Mouse (Mus musculus) granulocyte monocyte progenitor cell, adult 5-6 weeks (primary cell): ENCODE results near the gene Kcnk3. TPM values are rescaled to one million over a fixed set of nuclear protein-coding genes. Genes with fewer than 3 reads are reported as not detected.

Source experiments
- ATAC-seq: replicated peaks from 2 replicates; pipeline ENCODE4 v1.8.0; 2016; ENCODE audit warnings: mild to moderate bottlenecking, moderate TSS enrichment, inconsistent platforms; ENCODE audit not compliant: poor library complexity, severe bottlenecking
- total RNA-seq, 2 experiments: library from RNA; stranded (forward) in 1 of 2; stranded (reverse) in 1 of 2; fragments of 200-712, 200-1000 nt in 1 of 2; fragments of >200 nt in 1 of 2; fragmentation: Nextera tagmentation in 1 of 2; gene quantifications; 2 replicates each; pipeline ENCODE4 v1.2.3; 2014 to 2017

Kcnk3 gene
- not detected in 2 replicates for total RNA-seq (2014; fragmentation: Nextera tagmentation)
- total RNA-seq (2017), result not detected in 2 replicates

GRCm38 (mm10) chr5:30587681-30588300 is at the start of gene Kcnk3:
Gene Kcnk3, plus strand, starts transcription at chr5:30588170.
- peak; percentile 53 for ATAC-seq

GRCm38 (mm10) chr5:30545698-30546097 is 42.3 kb upstream of the Kcnk3 start, which contains the start of gene Cib4:
Gene Cib4, minus strand, starts transcription at chr5:30545836.
- no peak for ATAC-seq

DNA sequence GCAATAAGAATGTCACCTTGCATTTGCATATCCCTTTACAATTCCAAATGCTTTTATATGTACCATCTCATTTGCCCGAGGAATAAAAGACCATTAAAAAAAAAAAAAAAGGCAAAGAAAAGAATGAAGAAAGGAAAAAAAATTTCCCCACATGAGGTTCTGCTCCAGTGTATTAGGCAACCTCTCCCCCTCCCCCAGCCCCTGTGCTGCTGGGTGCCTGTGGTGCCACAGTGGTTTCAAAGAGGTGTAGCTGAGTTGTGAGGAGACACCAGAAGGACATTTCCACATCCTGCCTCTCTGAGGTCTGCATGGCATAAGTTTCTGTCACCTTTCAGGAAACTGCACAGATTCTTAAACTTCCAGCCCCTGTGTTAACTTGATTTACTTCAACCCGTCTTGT is 39.3 kb upstream of the Kcnk3 start:
- no peak for ATAC-seq

DNA sequence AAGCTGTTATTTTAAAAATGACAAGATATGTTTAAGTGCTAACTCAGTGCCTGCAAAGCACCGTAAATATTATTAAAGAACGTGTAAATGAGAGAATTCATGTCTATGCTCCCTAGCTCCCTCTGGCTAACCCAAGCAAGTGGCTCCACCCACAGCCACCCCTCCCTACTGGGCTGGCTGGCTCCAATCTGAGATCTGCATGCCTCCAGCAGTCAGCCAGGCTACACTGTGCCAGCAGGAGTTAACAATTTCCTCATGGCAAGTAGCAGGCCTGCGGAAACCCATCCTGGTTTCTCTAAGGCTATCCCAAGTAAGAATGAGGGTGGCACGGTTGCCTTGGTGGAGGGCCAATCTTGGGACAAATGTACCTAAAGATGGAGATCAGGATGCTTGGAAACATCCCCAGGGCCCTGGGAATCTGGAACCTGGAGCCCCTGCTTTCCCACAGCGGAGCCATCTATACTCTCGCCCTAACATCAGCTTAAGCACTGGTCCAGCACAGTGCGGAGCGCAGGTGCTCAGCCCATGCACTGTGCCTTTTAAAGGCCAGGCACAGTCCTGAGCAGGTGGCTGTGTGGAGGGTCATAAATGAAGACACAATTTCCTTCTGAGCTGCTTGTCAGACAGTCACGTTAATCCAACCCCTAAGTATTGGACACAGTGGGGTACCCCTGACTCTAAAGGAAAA is 37.5 kb upstream of the Kcnk3 start:
- ATAC-seq, result no peak

GRCm38 (mm10) chr5:30551022-30551638 is 36.8 kb upstream of the Kcnk3 start:
- no peak for ATAC-seq

GRCm38 (mm10) chr5:30552006-30552405 is 36.0 kb upstream of the Kcnk3 start:
- no peak for ATAC-seq

GRCm38 (mm10) chr5:30553936-30554335 is 34.0 kb upstream of the Kcnk3 start:
- ATAC-seq, result no peak

DNA sequence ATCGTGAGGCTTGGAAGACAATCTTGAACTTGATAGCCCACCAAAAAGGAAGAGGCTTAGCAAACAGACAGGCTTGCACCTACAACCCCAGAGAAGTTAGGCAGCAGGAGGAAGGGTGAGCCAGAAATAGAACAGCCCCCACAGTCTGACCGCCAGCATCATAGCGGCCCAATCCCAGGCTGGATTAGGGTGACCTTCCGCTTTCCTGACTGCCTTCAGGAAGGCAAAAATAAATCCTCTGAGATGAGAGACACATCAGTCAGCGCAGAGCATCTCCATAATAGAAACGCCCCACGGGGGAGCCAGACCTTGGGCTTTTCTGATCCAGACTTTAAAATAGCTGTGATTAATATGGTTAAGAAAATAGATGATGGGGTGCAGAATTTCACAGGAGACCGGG is 33.0 kb upstream of the Kcnk3 start:
- no peak for ATAC-seq

DNA sequence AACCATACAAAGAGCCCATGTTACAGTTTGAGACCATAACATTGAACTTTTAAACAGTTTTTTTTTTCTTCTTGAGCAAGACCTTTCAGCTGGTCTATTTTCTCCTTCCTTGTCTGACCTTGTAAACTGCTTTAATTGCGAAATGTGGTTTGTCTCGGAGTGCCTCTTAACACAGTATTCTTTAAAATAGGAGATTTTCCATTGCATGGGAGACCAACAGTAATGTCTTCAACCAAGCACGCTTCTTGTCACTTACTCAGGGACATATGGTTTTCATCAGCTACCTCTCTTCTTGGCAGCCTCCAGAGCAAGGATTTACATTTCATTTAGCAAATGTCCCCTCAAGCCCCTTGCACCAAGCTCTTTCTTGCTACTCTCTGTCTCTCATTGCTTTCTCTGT is 31.7 kb upstream of the Kcnk3 start:
- ATAC-seq, result no peak

DNA sequence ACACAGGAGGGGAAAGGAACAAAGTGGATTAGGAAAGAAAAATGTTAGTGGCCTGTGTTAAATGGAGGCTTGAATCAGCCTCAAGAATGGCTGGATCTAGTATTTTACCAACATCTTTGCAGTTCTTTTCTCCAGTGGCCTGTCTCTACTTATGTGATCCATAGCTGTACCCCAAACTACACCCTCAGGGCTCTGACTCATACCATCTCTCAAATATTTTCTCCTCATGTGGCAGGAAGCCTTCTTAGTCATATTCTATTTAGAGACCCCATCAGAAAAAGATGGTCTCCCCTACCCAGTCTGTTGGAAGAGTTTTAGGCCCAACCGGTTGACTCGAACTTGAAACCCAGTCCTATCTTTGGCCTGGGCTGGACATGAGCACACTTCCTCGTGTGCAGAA is 28.5 kb upstream of the Kcnk3 start:
- no peak for ATAC-seq

GRCm38 (mm10) chr5:30559986-30560493 is 27.9 kb upstream of the Kcnk3 start:
- no peak for ATAC-seq

- ATAC-seq, result no peak
These were observed 19.5 kb upstream of the Kcnk3 start for GRCm38 (mm10) chr5:30568479-30568878.

- ATAC-seq, result no peak
These were observed 16.1 kb upstream of the Kcnk3 start for GRCm38 (mm10) chr5:30571820-30572219.

DNA sequence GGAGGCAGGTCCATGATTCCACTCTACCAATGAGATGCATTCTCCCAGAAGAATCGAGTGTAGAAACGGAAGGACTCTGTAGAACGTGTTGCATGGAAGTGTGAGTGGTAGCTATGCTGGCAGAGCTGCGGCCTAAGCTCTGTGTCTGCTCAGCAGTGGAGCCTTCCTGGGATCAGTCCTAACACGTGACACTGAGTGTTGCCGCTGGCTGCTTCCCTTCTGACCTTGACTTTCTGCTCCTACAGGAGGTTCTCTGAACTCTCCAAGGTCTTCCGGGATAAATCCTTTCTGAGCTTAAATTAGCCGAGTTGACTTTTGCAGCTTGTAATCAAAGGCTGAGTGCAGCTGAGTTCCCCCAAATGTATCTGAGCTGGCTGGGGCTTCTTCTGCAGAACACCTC is 13.6 kb upstream of the Kcnk3 start:
- ATAC-seq, result no peak

GRCm38 (mm10) chr5:30576233-30576632 is 11.7 kb upstream of the Kcnk3 start:
- ATAC-seq, result no peak

DNA sequence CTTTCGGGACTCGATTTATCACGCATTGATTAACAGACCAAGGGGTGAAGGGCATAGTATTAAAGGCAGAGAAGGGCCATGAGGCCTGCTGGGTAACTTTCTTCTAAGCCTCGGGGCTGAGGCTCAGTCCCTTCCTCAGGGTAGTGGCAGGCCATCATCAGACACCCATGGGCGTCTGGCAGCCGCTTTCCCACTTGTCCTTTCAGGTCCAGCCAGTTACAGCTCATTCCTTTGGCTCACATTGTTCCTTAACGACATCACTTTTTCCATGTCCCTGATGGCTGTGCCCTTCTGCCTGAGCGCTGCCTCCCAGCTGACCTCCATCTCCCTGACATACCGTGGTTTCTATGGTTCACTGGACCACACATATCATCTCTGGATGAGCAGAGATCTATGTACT is 10.7 kb upstream of the Kcnk3 start:
- ATAC-seq, result no peak

GRCm38 (mm10) chr5:30577654-30578310 is 10.2 kb upstream of the Kcnk3 start:
- ATAC-seq, result no peak

GRCm38 (mm10) chr5:30578445-30579080 is 9.4 kb upstream of the Kcnk3 start:
- no peak for ATAC-seq

DNA sequence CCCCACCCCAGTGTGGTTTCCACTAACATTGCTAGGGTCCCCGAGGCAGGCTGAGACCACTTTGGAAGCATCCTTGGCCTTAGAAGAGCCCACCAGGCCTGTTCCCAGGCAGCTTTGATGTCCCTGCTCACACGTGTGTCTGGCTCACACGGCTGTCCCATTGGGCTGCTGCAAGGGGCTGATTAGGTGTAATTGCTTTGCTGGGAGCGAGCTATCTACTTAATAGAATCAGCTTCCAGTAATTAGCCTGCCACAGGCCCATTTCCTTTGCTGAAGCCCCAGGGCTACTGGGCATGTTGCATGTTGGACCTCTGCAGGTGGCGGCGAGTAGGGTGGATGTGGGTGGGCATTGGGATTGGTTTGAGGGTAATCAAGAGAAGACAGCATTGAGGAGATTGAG is 7.2 kb upstream of the Kcnk3 start:
- ATAC-seq, result no peak

DNA sequence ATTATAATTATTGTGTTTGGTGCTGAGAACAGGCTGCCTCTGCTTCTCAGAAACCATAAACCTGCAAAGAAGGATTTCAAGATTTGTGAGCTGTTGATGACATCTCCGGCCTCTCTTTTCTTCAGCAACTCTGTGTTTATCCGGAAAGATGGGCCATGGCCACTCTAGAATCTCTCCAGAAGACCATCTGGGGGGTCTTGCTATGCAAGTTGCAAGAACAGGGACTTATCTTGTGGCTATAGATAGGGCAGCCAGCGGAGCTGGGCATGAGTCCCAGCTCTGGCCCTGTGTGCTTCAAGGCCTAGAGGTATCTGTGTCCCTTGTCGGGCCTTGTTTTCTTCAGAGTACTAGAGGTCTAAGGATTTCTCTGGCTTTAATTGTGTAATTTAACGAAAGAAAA is 6.0 kb upstream of the Kcnk3 start:
- no peak for ATAC-seq
